Mouse (Mus musculus) urinary bladder, postnatal 14 days (tissue): Measurements from ENCODE around the gene Arnt.
"Not testable (repeated sequence)": the region's sequence is repeated elsewhere in the genome, so short reads cannot be mapped to it uniquely, and the experiment has no call there.

Experiments
- DNase-seq: peaks from one replicate; pipeline ENCODE4 v3.0.0; 2021; ENCODE audit warnings: low spot score

The Arnt gene

GRCm38 (mm10) chr3:95434136-95434982 is at the start of gene Arnt:
TSS of gene Arnt (plus strand) at chr3:95434388.
- peak; percentile 92 for DNase-seq

GRCm38 (mm10) chr3:95385401-95386075 is 48.6 kb upstream of the Arnt start:
- DNase-seq: no peak

- no peak for DNase-seq
Measured at GRCm38 (mm10) chr3:95394385-95394784, 39.8 kb upstream of the Arnt start.

- no peak for DNase-seq
Measured at GRCm38 (mm10) chr3:95402741-95403140, 31.4 kb upstream of the Arnt start, which contains the start of gene 4930558C23Rik. TSS of gene 4930558C23Rik (minus strand) at chr3:95402841.

GRCm38 (mm10) chr3:95407728-95408127 is 26.5 kb upstream of the Arnt start:
- DNase-seq: no peak

GRCm38 (mm10) chr3:95408852-95409251 is 25.3 kb upstream of the Arnt start:
- no peak for DNase-seq

- DNase-seq: no peak
Measured at GRCm38 (mm10) chr3:95412268-95412667, 21.9 kb upstream of the Arnt start.

GRCm38 (mm10) chr3:95417866-95418265 is 16.3 kb upstream of the Arnt start:
- no peak for DNase-seq

GRCm38 (mm10) chr3:95426476-95426875 is 7.7 kb upstream of the Arnt start:
- DNase-seq: not testable (repeated sequence)

- DNase-seq: not testable (repeated sequence)
Measured at GRCm38 (mm10) chr3:95427117-95427890, 6.9 kb upstream of the Arnt start.

GRCm38 (mm10) chr3:95427891-95428238 is 6.3 kb upstream of the Arnt start:
- not testable (repeated sequence) for DNase-seq

GRCm38 (mm10) chr3:95428423-95428822 is 5.8 kb upstream of the Arnt start:
- not testable (repeated sequence) for DNase-seq

GRCm38 (mm10) chr3:95433301-95433915 is 780 bp upstream of the Arnt start:
- DNase-seq: no peak

GRCm38 (mm10) chr3:95434983-95435370 is 789 bp downstream of the Arnt start:
- DNase-seq: no peak

GRCm38 (mm10) chr3:95435561-95435960 is 1.4 kb downstream of the Arnt start:
- DNase-seq: no peak

- not testable (repeated sequence) for DNase-seq
Measured at GRCm38 (mm10) chr3:95438636-95439035, 4.4 kb downstream of the Arnt start.

- DNase-seq: no peak
Measured at GRCm38 (mm10) chr3:95439670-95440069, 5.5 kb downstream of the Arnt start.

GRCm38 (mm10) chr3:95442406-95443117 is 8.4 kb downstream of the Arnt start:
- DNase-seq: no peak

GRCm38 (mm10) chr3:95445311-95445710 is 11.1 kb downstream of the Arnt start:
- DNase-seq: no peak

GRCm38 (mm10) chr3:95450408-95450807 is 16.2 kb downstream of the Arnt start:
- DNase-seq: peak; percentile 44

GRCm38 (mm10) chr3:95450915-95451314 is 16.7 kb downstream of the Arnt start:
- no peak for DNase-seq
